Mouse (Mus musculus): ENCODE results near the gene Fosl1. TPM values are rescaled to one million over a fixed set of nuclear protein-coding genes. Genes with fewer than 3 reads are reported as not detected.

Gene Fosl1
- total RNA-seq, 2 experiments from 2014 or later = not detected

GRCm38 (mm10) chr19:5500330-5500875 lies 53.1 kb downstream of the Fosl1 start:
- DNase-seq (ENCODE audit: low spot score in 2 of 2) = no peak

GRCm38 (mm10) chr19:5503687-5504086 lies 56.3 kb downstream of the Fosl1 start, which contains the start of gene 1700020D05Rik:
TSS of gene 1700020D05Rik (minus strand) at chr19:5503787.
- no peak for DNase-seq (ENCODE audit: low spot score in 2 of 2)

Other genes starting within 250 kb of the Fosl1 start
- 10 to 100 TPM; 19.0 to 20.4 TPM for gene Pacs1, start 174.4 kb upstream of the Fosl1 start, total RNA-seq (2021)
- gene Sf3b2, start 152.1 kb upstream of the Fosl1 start, total RNA-seq (2021) = 100 to 1,000 TPM; 114 to 120 TPM
- gene Gal3st3, start 149.2 kb upstream of the Fosl1 start, total RNA-seq (2021) = under 1 TPM; 0.18 to 0.22 TPM
- gene Catsper1, start 111.8 kb upstream of the Fosl1 start, total RNA-seq (2021) = not detected
- 1 to 10 TPM; 1.3 to 1.7 TPM for gene Cst6, start 98.0 kb upstream of the Fosl1 start, total RNA-seq (2021)
- gene Eif1ad, start 80.8 kb upstream of the Fosl1 start, total RNA-seq (2021) = 10 to 100 TPM; 23.7 to 23.8 TPM
- 100 to 1,000 TPM; 131 to 137 TPM for gene Banf1, start 80.4 kb upstream of the Fosl1 start, total RNA-seq (2021)
- 10 to 100 TPM; 53.3 to 56.8 TPM for gene Sart1, start 58.8 kb upstream of the Fosl1 start, total RNA-seq (2021)
- not detected for gene Tsga10ip, start 45.0 kb upstream of the Fosl1 start, total RNA-seq (2021)
- 100 to 1,000 TPM; 344 to 358 TPM for gene Drap1, start 22.6 kb upstream of the Fosl1 start, total RNA-seq (2021)
- 10 to 100 TPM; 52.0 to 55.7 TPM for gene AI837181, start 22.4 kb upstream of the Fosl1 start, total RNA-seq (2021)
- 1 to 10 TPM; 8.0 to 8.4 TPM for gene Ccdc85b, start 10.3 kb downstream of the Fosl1 start, total RNA-seq (2021)
- gene Fibp, start 13.1 kb downstream of the Fosl1 start, total RNA-seq (2021) = 10 to 100 TPM; 62.3 to 71.1 TPM
- gene Ctsw, start 21.0 kb downstream of the Fosl1 start, total RNA-seq (2021) = under 1 TPM in 1 of 2 experiments, not detected in 1; 0.16 TPM
- 10 to 100 TPM; 57.2 to 68.1 TPM for gene Efemp2, start 26.4 kb downstream of the Fosl1 start, total RNA-seq (2021)
- gene Mus81, start 40.9 kb downstream of the Fosl1 start, total RNA-seq (2021) = 10 to 100 TPM; 28.9 to 30.9 TPM
- 100 to 1,000 TPM; 557 to 593 TPM for gene Cfl1, start 42.9 kb downstream of the Fosl1 start, total RNA-seq (2021)
- 1 to 10 TPM; 1.3 to 1.8 TPM for gene 1700020D05Rik, start 56.2 kb downstream of the Fosl1 start, total RNA-seq (2021)
- 1 to 10 TPM; 8.4 to 9.3 TPM for gene Snx32, start 63.0 kb downstream of the Fosl1 start, total RNA-seq (2021)
- not detected for gene Ovol1, start 113.1 kb downstream of the Fosl1 start, total RNA-seq (2021)
- gene Ap5b1, start 120.5 kb downstream of the Fosl1 start, total RNA-seq (2021) = 1 to 10 TPM; 3.1 to 3.2 TPM
- 10 to 100 TPM; 55.2 to 67.2 TPM for gene Rnaseh2c, start 154.3 kb downstream of the Fosl1 start, total RNA-seq (2021)
- gene Kat5, start 162.7 kb downstream of the Fosl1 start, total RNA-seq (2021) = 10 to 100 TPM; 50.1 to 54.4 TPM
- 10 to 100 TPM; 35.9 to 39.1 TPM for gene Rela, start 189.9 kb downstream of the Fosl1 start, total RNA-seq (2021)
- gene Sipa1, start 216.2 kb downstream of the Fosl1 start, total RNA-seq (2021) = 10 to 100 TPM; 47.7 to 52.2 TPM
- 10 to 100 TPM; 29.7 to 30.2 TPM for gene Map3k11, start 241.2 kb downstream of the Fosl1 start, total RNA-seq (2021)
- gene Pcnx3, start 241.4 kb downstream of the Fosl1 start, total RNA-seq (2021) = 10 to 100 TPM; 37.1 to 40.5 TPM

Measured in gastrocnemius, postnatal 4 days (tissue).